Mouse (Mus musculus) embryonic facial prominence, embryonic 11.5 days (tissue): ENCODE measurements at regions not wholly inside any gene's neighbourhood (a gene's known extent, or its start where the extent isn't known, plus 50 kb on each side); places are given as distances from the start of the nearest gene placed in this dataset.
A peak's percentile ranks its signal among the peaks of the same experiment; 100 is the strongest.

Source experiments
- ATAC-seq: fragments of 200-750 bp; cut with Nextera tagmentation; replicated peaks from 2 replicates; pipeline ENCODE4 v1.8.0; 2017; ENCODE audit warnings: low read depth; ENCODE audit not compliant: insufficient number of reproducible peaks, low FRiP score, low TSS enrichment
- DNase-seq: peaks from one replicate; pipeline ENCODE4 v3.0.0-alpha.2; 2015; ENCODE audit warnings: low spot score
- H3K27ac ChIP-seq: fragments of 300-500 bp; sonication (generic); replicated peaks from 2 replicates; pipeline ENCODE4 v1.5.1; 2014; ENCODE audit warnings: mild to moderate bottlenecking, low read depth, low read length, control low read depth
- H3K27me3 ChIP-seq: fragments of 300-500 bp; sonication (generic); 2 replicates; pipeline ENCODE4 v1.6.1; 2014; ENCODE audit warnings: mild to moderate bottlenecking, low read length, moderate library complexity, mixed read lengths; ENCODE audit not compliant: control insufficient read depth, insufficient read depth
- H3K36me3 ChIP-seq: fragments of 300-500 bp; sonication (generic); replicated peaks from 2 replicates; pipeline ENCODE4 v1.6.1; 2014; ENCODE audit warnings: low read depth, mild to moderate bottlenecking, low read length, moderate library complexity, mixed read lengths; ENCODE audit not compliant: control insufficient read depth, insufficient read depth
- H3K4me1 ChIP-seq: fragments of 300-500 bp; sonication (generic); 2 replicates; pipeline ENCODE4 v1.6.1; 2014; ENCODE audit warnings: low read length, mixed read lengths; ENCODE audit not compliant: control insufficient read depth, insufficient read depth
- H3K4me2 ChIP-seq: fragments of 300-500 bp; sonication (generic); 2 replicates; pipeline ENCODE4 v1.6.1; 2014; ENCODE audit warnings: low read depth, mild to moderate bottlenecking, control low read depth, low read length, moderate library complexity
- H3K4me3 ChIP-seq: fragments of 300-500 bp; sonication (generic); 2 replicates; pipeline ENCODE4 v1.5.1; 2014; ENCODE audit warnings: low read depth, low read length, control low read depth
- H3K9ac ChIP-seq: fragments of 300-500 bp; sonication (generic); replicated peaks from 2 replicates; pipeline ENCODE4 v1.6.1; 2014; ENCODE audit warnings: mild to moderate bottlenecking, control low read depth, low read length
- H3K9me3 ChIP-seq: fragments of 300-500 bp; sonication (generic); replicated peaks from 2 replicates; pipeline ENCODE4 v1.6.1; 2016; ENCODE audit warnings: mild to moderate bottlenecking, low read length, inconsistent platforms, mixed read lengths; ENCODE audit not compliant: control insufficient read depth
- WGBS: fragments of 180-500 bp; shearing (Covaris S2); extraction: QIAGEN DNeasy Blood & Tissue Kit; methylation state at CpG from one replicate; pipeline ENCODE4 v1.1.7; 2014; 5-methylcytosine and 5-hydroxymethylcytosine counted together

- Histone ChIP-seq H3K9me3 (no peaks in the 10 kb centered on the region), H3K27ac (no peak overlapping the region), H3K4me2 (no peak overlapping the region), H3K27me3 (no peaks in the 10 kb centered on the region), H3K9ac (no peak overlapping the region), H3K36me3 (no peaks in the 10 kb centered on the region), H3K4me1 (no peaks in the 10 kb centered on the region), H3K4me3 (no peak overlapping the region)
- WGBS, result 35% methylated on average over 6 of the region's 6 CpGs
- peak; percentile 75 for DNase-seq
- ATAC-seq, result no peak
Observed at GRCm38 (mm10) chr10:125866346-125866745, 99.6 kb upstream of the Lrig3 start.

- Histone ChIP-seq H3K27me3 (no peaks in the 10 kb centered on the region), H3K4me2 (no peak overlapping the region), H3K27ac (no peak overlapping the region), H3K4me1 (no peaks in the 10 kb centered on the region), H3K9ac (no peak overlapping the region), H3K4me3 (no peak overlapping the region), H3K36me3 (no peaks in the 10 kb centered on the region), H3K9me3 (no peaks in the 10 kb centered on the region)
- DNase-seq (no peak), ATAC-seq (no peak)
- WGBS, result 75% methylated on average over 3 of the region's 3 CpGs
Observed at GRCm38 (mm10) chr10:125884563-125884962, 81.4 kb upstream of the Lrig3 start.

GRCm38 (mm10) chr10:125885796-125886195 lies 80.2 kb upstream of the Lrig3 start:
- Histone ChIP-seq H3K4me3 (no peak overlapping the region), H3K27me3 (no peaks in the 10 kb centered on the region), H3K4me1 (no peaks in the 10 kb centered on the region), H3K4me2 (no peak overlapping the region), H3K9ac (no peak overlapping the region), H3K27ac (0 out of 2 replicates have a peak overlapping the region, but pooled peaks have one; percentile 13), H3K9me3 (no peaks in the 10 kb centered on the region), H3K36me3 (no peaks in the 10 kb centered on the region)
- DNase-seq, result peak; percentile 59
- WGBS, result 18% methylated on average over 6 of the region's 6 CpGs
- no peak for ATAC-seq

GRCm38 (mm10) chr10:125892122-125892521 lies 73.8 kb upstream of the Lrig3 start:
- no peaks in the 10 kb centered on the region for H3K27me3 ChIP-seq
- no peaks in the 10 kb centered on the region for H3K36me3 ChIP-seq
- DNase-seq (no peak), ATAC-seq (no peak)
- H3K4me1 ChIP-seq, result no peaks in the 10 kb centered on the region
- no peak overlapping the region for H3K9ac ChIP-seq
- no peak overlapping the region for H3K4me3 ChIP-seq
- H3K9me3 ChIP-seq, result no peaks in the 10 kb centered on the region
- no peak overlapping the region for H3K27ac ChIP-seq
- 85% methylated on average over 7 of the region's 7 CpGs for WGBS
- no peak overlapping the region for H3K4me2 ChIP-seq

GRCm38 (mm10) chr10:125895744-125896482 lies 70.1 kb upstream of the Lrig3 start:
- no peak overlapping the region for H3K4me3 ChIP-seq
- H3K9me3 ChIP-seq, result no peaks in the 10 kb centered on the region
- H3K9ac ChIP-seq, result no peak overlapping the region
- H3K4me2 ChIP-seq, result no peak overlapping the region
- no peaks in the 10 kb centered on the region for H3K27me3 ChIP-seq
- no peak for DNase-seq
- 51% methylated on average over 7 of the region's 7 CpGs for WGBS
- H3K27ac ChIP-seq, result no peak overlapping the region
- no peaks in the 10 kb centered on the region for H3K4me1 ChIP-seq
- H3K36me3 ChIP-seq, result no peaks in the 10 kb centered on the region
- ATAC-seq, result no peak

- ATAC-seq (no peak), DNase-seq (peak; percentile 9)
- H3K27ac ChIP-seq, result no peak overlapping the region
- H3K4me2 ChIP-seq, result no peak overlapping the region
- no peaks in the 10 kb centered on the region for H3K9me3 ChIP-seq
- H3K4me1 ChIP-seq, result no peaks in the 10 kb centered on the region
- no peaks in the 10 kb centered on the region for H3K27me3 ChIP-seq
- no peak overlapping the region for H3K9ac ChIP-seq
- 54% methylated on average over 5 of the region's 5 CpGs for WGBS
- no peak overlapping the region for H3K4me3 ChIP-seq
- no peaks in the 10 kb centered on the region for H3K36me3 ChIP-seq
Observed at GRCm38 (mm10) chr10:125896646-125897045, 69.3 kb upstream of the Lrig3 start.

GRCm38 (mm10) chr10:125899504-125899903 lies 66.5 kb upstream of the Lrig3 start:
- no peak overlapping the region for H3K4me3 ChIP-seq
- no peak for ATAC-seq
- no peaks in the 10 kb centered on the region for H3K36me3 ChIP-seq

GRCm38 (mm10) chr10:125900562-125900961 lies 65.4 kb upstream of the Lrig3 start:
- ATAC-seq (no peak), DNase-seq (no peak)
- Histone ChIP-seq H3K36me3 (no peaks in the 10 kb centered on the region), H3K27ac (no peak overlapping the region), H3K4me3 (no peak overlapping the region), H3K27me3 (no peaks in the 10 kb centered on the region), H3K9me3 (no peaks in the 10 kb centered on the region), H3K9ac (no peak overlapping the region), H3K4me2 (no peak overlapping the region), H3K4me1 (no peaks in the 10 kb centered on the region)
- WGBS, result 87% methylated on average over 2 of the region's 2 CpGs

More at GRCm38 (mm10) chr10:125899504-125899903, 66.5 kb upstream of the Lrig3 start:
- DNase-seq, result peak; percentile 13
- WGBS, result 66% methylated on average over 4 of the region's 4 CpGs
- Histone ChIP-seq H3K27ac (no peak overlapping the region), H3K9ac (no peak overlapping the region), H3K4me2 (no peak overlapping the region), H3K4me1 (no peaks in the 10 kb centered on the region), H3K9me3 (no peaks in the 10 kb centered on the region), H3K27me3 (no peaks in the 10 kb centered on the region)
